Mouse (Mus musculus) granulocyte monocyte progenitor cell, adult 5-6 weeks (primary cell): ENCODE results near the gene Inpp5f. TPM values are rescaled to one million over a fixed set of nuclear protein-coding genes. Genes with fewer than 3 reads are reported as not detected.
"Not testable (repeated sequence)": the region's sequence is repeated elsewhere in the genome, so short reads cannot be mapped to it uniquely, and the experiment has no call there.

Source experiments
- ATAC-seq: replicated peaks from 2 replicates; pipeline ENCODE4 v1.8.0; 2016; ENCODE audit warnings: mild to moderate bottlenecking, moderate TSS enrichment, inconsistent platforms; ENCODE audit not compliant: poor library complexity, severe bottlenecking
- total RNA-seq, 2 experiments: library from RNA; stranded (forward) in 1 of 2; stranded (reverse) in 1 of 2; fragments of 200-712, 200-1000 nt in 1 of 2; fragments of >200 nt in 1 of 2; fragmentation: Nextera tagmentation in 1 of 2; gene quantifications; 2 replicates each; pipeline ENCODE4 v1.2.3; 2014 to 2017

The Inpp5f gene
- total RNA-seq, 2 experiments from 2014 or later: 11.4 to 17.9 TPM

DNA sequence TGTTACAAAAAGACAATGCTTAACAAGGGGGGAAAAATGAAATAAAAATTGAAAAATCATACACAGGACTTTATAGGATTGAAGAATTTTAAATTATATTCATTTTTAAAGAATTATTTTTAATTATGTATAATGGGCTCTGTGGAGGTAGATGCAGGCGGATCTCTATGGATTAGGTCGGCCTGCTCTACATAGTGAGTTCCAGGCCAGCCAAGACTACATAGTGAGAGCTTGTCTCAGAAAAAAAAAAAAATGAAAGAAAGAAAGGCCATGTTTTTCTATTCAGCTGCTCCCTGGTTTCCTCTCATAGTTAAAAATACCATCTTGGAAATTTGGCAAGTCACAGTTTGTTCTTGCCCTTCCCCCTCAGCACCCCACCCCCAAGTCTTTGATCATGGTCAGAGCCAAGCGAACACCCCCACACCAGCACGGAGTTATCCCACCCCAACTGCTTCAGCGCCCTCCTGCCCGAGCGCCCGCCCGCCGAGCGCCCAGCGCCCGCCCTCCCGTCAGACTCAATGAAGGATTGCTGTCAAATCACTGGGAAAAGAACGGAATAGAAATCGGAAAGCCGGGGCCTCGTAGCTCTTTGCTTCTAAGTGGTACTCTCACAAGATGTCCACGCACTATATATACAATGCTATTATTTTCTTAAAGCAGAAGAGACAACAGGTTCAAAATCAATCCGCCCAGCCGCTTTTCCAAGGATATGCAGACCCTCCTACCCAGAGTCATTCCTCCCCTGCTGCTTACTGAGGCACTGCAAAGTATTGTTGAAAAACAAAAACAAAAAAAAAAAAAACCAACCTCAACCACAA is 18.8 kb upstream of the Inpp5f start:
- ATAC-seq: no peak

DNA sequence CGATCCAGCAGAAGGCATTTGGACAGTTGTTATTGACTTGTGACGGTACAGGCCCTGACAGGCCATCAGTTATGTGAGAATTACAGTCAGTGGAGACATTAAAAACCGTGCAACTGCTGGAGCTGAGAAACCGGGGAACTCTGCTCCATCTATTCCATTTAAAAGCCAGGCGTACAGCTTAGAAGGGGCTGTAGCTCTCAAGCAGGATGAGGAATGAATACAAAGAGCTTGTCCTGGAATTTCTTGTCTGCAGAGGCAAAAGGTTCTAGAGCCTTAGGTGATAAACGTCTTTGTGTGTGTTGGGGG is 18.2 kb upstream of the Inpp5f start:
- ATAC-seq: no peak

DNA sequence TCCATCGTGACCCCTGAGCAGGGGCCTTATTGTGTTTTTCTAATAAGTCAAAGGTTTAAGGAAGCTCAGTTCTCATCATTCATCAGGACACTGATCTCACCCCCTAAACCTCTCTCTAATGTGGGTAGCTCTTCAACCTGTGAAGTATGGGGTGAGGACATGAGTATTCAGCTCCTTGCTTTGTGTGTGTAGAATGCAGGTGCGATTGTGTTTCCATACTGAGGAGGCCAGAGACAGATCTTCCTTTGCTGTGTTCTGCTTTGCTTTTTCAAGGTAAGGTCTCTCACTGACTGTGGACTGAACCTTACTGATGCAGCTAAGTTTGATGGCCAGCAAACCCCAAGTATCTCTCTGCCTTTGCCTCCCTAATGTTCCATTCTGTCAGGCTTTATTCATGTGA is 14.9 kb upstream of the Inpp5f start:
- ATAC-seq: no peak

DNA sequence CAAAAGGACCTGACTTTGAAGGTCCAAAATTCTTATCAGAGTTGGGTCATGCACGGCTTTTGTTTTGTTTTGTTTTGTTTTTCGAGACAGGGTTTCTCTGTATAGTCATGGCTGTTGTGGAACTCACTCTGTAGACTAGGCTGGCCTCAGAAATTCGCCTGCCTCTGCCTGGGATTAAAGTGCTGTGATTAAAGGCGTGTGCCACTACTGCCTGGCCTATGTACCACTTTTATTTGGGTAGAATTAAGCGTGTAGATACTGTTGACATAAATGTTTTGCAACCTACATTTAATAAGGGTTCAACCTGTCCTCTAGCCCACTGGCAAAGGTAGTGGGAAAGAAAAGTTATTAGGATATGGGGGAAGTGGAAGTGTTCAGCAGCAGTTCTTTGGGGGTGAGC is 12.1 kb upstream of the Inpp5f start:
- ATAC-seq: no peak

DNA sequence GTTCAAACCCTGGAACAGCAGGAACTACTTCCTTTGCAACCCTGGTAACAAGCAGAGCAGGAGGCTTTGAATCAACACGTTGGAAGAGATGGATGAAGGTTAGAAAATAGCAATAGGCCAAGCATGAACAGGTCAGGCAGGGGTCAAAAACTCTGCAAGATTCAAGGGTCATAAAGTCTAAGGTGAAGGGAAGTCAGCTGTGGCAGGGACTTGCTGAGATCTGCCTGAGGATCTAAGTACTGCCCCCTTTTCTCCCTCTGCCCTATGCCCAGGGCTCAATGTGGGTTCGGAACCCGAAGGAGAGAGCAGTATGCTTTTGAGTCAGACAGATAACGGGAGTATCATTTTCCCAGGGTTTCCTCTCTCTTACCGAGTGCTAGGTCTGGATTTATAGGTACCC is 9.3 kb upstream of the Inpp5f start:
- ATAC-seq: no peak

DNA sequence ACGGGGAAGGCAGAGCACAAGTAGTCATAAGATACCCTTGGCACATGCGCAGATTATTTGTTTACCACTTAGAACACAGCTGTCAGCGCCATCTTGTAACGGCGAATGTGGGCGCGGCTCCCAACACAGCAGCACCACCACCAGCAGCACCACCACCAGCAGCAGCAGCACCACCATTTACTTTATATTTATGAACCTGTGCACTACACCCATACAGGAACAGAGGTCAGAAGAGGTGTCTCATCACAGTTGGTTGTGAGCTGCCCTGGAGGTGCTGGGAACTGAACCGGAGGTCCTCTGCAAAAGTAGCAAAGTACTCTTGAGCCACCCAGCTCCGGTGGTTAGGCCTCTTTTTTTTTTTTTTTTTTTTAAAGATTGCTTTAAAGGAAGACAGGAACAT is 1.2 kb upstream of the Inpp5f start:
- ATAC-seq: not testable (repeated sequence)

DNA sequence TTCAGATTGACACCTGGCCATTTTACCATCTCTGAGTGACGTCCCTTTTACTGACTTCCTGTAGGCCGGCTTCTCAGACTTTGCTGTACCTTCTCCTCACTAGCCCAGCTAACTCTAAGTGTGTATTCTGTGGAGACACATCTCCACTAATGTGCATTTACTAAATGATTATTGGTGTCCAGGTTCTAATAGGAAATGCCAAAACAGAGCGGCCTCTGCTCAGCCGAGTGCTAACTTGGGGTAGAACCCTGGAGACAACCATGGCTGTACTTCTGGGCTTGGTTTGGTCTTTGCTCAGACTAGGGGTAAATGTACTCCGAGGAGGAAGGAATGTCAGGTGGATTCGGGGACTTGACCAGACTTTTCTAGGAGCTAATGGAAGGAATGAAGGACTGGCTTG is 638 bp upstream of the Inpp5f start:
- no peak for ATAC-seq

DNA sequence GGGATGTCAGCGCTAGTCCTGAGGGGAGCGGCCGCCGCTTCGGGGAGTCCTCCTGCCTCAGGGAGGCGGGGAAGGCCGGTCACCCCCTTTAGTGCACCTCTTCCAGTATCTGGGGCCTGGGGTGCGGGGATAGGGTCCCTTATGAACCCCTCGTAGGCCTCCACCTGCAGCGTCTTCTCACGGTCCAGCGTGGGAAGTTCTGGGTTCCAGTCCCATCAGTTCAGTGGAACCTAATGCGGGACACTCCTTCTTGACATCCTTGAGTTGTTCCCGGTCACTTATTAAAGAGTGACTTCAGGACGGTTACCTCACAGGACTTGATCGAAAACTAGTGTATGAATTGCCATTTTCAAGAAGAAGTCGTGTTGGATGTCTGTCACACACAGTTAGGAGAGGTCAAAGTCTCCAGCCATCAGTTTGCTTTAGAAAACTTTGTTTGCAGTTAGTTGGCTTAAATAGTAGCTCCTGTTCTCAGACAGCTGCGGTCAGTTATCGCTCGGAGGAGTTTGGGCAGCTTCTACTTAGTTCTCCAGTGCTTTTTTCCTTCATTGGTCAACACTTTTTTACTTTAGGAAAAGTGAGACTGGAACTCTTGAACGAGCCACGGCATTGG is 777 bp downstream of the Inpp5f start:
- no peak for ATAC-seq

DNA sequence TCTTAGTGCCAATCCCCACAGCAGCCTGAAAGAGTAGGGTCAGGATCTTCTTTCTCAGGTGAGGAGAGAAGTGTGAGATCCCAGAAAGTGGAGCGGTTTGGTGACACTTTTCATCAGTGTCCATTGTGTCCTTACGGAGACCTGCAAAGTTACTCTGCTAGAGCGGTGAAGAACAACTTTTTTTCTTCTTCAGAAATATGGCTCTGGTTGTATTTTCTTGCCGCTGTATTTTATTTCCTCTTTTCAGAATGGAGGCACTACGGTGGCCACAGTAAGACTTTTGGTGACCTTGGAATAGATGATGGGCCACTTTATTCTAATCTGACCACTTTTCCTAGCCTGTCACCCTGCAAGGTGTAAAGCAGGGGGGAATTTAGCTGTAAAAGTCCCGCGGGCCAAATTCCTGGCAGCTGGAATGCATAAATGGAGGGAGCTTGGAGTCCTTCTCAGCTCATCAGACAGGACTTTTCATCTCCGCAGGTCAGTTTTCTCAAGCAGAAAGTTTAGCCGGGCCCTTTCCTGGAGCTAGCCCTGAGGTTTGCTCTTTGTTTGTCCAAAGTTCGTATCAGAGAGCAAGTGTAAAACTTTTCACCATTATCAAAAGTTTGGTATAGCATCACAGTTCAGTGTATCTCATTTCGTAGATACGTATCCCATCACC is 1.5 kb downstream of the Inpp5f start:
- no peak for ATAC-seq

DNA sequence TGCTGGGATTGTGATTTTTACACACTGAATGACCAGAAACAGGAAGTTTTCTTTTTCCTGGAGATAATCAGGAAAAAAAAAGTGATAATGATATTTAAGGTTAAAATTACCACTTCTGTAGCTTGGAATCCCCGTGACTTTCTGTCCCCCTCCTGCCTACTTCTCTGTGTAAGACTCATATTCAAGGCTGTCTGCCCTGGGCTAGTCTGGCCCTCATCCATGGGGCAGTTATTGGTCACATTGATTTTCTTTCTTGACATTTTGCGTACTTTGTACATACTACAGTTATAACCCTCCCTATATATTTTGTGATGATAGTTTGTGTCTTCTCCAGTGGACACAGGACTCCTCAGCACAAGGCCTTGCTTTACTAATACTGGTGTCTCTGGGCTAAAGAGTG is 2.5 kb downstream of the Inpp5f start:
- ATAC-seq: no peak

DNA sequence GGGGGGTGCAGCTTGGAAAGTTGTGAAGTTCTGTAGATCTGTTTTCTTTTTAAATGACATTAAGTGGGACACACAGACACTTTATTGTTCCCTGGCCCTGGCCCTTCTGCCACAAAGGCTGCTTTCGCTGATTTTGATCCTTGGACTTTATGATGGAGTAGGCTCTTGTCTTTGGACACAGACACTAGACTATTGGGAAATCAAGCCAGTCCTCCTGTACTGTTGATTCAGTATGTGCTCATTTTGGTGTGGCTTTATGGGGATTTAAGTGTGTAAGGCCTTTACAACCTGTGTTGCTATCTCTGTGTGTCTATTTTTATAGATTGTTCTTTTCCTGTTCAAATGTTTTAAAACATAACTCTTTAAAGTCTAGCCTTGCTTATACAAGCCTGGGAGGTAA is 6.5 kb downstream of the Inpp5f start:
- no peak for ATAC-seq

DNA sequence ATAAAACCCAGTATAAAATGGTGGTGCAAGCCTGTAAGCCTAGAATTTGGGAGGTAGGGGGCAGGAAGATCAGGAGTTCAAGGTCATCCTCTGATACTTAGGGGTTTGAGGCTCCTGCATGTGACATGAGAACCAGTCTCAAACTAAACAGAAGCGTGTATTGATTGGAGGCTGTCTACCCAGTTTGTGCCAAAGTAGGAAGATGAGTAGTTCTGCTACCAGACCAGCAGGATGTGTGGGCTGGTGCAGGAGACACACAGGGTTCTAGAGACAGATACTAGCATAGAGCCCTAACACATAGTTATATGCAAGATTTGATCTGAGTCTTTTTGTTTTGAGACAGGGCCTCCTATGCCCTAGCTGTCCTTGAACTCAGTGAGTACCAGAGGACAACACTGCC is 9.1 kb downstream of the Inpp5f start:
- no peak for ATAC-seq

DNA sequence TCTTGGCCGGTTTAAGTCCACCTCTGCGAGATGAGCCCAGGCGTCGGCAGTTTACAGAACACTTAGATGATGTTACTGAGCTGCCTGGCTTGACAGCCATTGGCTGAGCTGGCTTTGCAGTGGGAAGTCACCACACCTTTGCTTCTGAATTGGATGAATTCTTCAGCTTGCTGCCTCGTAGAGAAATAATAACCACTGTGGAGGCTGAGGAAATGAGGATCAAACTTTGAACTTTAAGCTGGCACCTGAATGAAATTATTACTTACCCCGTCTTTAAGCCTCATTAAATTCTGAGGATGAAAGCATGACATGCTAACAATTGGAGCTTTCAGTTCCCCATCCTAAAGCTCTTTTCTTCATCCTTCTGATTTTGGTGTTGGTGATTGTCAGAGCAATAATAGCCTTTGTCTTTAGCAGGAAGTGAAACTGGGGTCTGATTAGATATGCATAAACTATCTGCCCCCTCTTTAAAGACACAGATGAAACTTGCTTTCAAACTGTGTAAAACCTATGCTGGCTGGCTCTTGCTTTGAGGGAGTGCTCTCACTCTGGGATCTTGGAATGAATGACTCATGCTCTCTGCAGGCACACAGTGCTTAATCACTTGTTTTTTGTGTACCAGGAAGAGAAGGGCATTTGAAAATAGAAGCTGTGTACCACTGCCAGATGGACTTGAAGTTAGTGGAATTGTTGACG is 11.3 kb downstream of the Inpp5f start:
- ATAC-seq: peak; percentile 97

DNA sequence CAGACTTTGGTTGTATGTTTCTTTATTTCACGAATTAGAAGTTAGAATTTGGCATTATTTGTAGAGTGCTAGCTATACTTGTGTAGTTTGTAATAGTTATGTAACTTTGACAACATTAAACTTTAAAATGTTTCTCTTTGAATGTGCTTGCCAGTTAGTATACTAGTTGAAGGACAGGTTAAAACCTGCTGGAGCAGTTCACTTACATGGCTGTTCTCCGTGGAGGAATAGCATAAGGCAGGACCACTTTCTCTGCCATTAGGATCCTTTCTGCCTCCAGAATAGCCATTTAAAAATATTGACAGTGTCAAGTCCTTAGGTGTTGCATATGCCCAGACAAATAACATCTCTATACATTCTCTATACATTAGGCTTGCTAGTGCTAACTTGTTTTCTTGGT is 11.9 kb downstream of the Inpp5f start:
- ATAC-seq: no peak

DNA sequence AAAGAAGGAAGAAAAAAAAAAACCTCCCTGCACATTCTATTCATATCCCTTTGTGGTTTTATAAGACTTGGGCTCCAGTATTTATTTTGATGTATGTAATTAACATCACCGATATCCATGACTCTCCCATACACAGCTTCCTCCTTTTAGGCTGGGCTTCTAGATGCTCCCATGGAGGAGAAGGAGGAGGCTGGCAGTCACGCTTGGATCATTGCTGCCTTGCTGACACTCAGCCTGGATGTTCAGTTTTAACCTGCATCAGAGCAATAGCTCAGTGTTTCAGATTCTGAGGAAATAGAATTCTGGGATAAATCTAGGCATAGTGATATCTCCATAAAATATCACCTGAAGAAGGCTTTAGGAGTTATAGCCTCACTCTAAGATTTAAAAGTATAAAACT is 14.3 kb downstream of the Inpp5f start:
- ATAC-seq: no peak

DNA sequence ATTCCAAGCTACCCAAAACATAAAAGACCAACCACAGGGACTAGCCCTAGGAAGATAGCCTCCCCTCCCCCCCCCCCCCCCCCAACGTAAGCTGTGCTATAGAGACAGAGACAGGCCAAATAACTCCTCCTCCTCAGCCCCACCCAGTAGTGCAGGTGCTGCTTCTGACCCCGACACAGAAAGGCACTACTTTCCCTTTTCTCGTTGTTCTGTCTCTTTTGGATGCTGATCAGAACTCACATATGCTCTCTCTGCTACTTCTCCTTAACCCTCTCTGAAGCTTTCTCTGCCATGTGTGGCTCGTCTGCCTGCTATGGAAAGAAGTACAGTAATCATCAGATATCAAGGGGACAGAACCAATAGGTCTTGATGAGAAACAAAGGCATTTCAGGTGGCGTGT is 15.5 kb downstream of the Inpp5f start:
- no peak for ATAC-seq

DNA sequence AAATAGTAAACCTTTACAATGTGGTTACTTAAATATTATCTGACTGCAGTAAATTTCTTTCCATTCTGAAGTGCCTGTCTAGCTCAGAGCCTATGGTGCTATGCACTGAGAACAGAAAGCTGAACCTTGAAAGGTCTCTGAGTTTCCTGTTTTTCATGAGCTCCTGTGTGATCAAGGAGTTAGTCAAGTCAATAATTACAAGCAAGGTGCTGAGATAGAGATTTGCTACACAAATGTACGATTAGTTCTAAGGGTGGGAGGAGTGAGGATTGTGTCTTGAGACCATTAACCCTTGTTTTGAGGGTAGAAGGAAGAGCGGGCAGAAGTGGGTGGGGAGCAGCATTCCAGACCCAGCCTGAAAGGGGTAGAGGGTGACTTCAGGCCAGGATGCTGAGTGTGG is 16.1 kb downstream of the Inpp5f start:
- ATAC-seq: no peak

DNA sequence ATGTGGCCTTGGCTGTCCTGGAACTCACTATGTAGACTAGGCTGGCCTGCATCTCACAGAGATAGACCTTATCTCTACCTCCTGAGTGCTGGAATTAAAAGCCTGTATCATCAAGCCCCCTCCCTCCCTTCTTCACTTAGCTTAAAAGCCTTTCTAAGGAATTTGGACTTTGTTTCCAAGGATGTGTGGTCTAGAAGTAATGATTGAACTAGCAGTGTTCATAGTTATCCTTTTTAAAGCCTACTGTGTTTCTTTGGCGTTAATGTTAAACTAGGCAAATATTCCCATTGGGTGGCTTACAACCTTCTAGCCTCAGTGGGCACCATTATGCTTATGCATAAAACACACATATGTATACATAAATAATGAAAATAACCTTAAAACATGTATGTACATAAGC is 16.6 kb downstream of the Inpp5f start:
- ATAC-seq: no peak

DNA sequence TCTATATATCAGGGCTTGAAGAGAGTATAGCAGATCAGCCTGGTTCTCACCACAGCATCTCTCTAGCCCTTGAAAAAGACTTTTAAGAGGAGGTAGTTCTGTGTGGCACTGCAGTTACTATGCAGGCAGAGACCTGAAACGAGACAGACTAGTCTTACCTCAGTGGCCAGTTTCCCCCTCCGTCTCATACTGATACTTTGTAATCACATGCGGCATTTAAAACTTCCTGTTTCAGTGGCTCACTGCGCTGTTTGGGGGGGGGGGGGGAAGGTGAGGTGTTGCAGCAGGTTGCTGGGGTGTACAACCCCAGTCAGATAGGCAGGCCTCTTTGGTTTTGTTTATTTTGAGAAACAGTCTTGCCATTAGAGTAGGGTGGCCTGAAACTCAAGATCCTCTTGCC is 22.0 kb downstream of the Inpp5f start:
- peak; percentile 93 for ATAC-seq

DNA sequence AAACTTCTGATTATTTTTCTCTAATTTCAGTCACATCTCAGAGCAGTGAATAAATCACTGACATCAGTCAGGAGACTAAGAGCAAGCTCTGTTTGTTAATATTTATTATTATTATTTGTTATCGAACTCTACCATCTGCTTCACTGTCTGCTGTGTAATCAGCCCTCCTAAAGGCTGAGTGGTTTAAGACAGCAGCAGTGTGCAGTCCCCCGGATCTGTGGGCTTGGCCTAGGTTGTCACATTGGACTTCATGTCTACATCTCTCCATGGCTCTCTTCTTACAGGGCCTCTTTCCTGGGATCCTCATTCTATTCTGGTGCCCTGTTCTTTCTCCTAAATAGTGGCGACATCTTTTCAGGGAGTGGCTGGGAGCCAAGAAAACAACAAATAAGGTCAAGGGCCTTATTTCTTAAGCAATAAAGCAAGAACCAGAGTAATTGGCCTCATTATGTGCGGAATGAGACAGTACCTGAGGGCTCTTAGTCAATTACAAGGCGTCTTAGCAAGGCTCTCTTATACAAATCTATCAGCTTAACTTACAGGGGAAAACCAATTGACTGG is 28.9 kb downstream of the Inpp5f start:
- ATAC-seq: no peak

DNA sequence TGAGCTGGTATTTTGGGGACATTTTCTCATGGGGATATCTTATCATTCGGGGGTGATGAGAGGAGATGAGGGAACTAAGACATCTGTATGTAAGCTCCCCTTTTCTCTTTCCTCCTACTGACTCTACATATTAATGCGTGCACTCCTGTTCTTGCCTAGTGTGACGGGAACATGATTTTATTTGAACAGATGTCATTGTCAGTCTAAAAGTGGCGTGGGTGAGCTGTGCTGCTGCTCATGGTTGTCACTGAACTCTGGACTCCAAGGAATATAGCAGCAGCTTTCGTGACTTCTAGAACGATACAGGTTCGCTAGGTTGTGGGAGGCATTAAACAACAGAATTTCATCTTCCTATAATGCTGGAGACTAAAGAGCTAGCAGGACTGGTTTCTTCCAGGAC is 30.4 kb downstream of the Inpp5f start:
- ATAC-seq: no peak
